Mouse (Mus musculus) ovary, adult 18-20 months (tissue): Measurements from ENCODE around the gene Lin9.
"Not testable (repeated sequence)": the region's sequence is repeated elsewhere in the genome, so short reads cannot be mapped to it uniquely, and the experiment has no call there.

Source experiments
- DNase-seq: peaks from one replicate; pipeline ENCODE4 v3.0.0; 2022; ENCODE audit warnings: low spot score, mixed read lengths

The Lin9 gene

DNA sequence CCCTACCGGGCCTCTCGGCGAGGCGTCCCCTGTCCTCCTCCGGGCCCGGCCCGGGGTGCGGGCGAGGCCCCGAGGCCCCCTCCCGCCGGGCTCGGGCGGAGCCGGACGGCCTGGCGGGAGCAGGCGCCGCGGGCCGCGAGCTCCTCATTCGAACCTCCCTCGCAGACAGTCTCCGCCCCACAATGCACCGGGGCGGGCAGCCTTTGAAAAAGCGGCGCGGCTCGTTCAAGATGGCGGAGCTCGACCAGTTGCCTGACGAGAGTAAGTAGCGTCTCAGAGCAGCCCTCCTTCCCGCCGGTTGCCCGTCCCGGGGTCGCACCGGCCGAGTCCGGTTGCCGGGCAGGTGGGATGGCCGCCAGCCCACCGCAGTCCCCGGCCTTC, at the start of gene Lin9:
Gene Lin9 (plus strand): TSS at position 14 of the 381 bp plus-strand sequence.
- DNase-seq = peak; percentile 79

DNA sequence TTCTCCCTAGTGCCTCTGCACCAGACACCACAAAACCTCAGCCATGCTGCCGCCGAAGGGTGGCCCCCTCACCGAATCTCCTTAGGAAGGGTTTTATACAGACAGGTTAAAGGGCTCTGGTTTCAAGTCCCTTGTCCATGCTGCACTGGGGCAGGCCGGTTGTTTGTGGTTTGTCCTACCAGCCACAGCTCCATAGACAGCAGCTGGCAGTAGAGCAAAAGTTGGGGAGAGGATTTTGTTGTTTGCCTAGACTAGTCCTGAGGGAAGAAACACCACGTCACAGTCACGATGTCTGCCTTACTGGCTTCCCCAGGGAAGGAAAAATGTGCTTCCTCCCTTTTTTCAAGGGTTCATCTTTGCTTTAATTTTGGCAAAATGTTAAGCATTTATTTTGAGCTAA, 40.4 kb upstream of the Lin9 start:
- DNase-seq = no peak

GRCm38 (mm10) chr1:180601806-180602205, 39.1 kb upstream of the Lin9 start:
- no peak for DNase-seq

GRCm38 (mm10) chr1:180604579-180604978, 36.4 kb upstream of the Lin9 start:
- no peak for DNase-seq

GRCm38 (mm10) chr1:180606106-180606505, 34.8 kb upstream of the Lin9 start:
- no peak for DNase-seq

DNA sequence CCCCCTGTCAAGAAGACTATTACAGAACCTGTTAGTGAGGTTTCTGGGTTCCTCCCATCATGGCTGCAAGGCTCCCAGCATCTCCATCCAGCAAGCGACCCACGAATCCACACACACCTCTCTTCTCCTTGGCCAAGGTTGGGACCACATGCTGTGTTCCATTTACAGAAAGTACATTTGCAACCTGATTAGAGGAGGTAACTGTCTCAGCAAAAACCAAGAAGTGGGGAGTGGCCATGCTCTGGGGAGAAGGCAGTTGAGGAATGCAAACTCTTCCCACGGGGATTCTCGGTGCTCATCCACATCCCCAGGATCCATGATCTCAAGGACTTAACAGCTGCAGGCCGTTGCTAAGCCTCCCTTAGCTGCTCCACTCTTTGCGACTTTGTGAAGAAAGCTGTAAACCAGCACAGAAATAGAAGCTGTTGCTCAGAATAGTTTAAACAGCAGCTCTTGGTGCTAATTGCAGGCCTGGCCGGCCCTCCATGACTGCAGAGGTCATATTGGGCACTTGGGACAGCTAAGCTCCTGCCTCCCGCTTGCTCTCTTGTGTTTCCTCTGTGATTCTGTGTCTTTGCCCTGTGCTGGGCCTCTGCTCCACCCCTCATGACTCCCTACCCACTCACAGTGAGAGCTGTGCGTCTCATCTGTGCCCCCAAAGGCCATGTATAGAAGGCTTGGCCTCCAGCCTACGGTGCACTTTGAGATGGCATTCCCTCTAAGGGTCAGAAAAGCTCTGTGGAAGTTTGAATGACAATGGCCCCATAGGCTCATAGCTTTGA, 34.0 kb upstream of the Lin9 start:
- no peak for DNase-seq

GRCm38 (mm10) chr1:180607578-180607879, 33.4 kb upstream of the Lin9 start:
- no peak for DNase-seq

- not testable (repeated sequence) for DNase-seq
These were observed 29.1 kb upstream of the Lin9 start for GRCm38 (mm10) chr1:180611842-180612241.

DNA sequence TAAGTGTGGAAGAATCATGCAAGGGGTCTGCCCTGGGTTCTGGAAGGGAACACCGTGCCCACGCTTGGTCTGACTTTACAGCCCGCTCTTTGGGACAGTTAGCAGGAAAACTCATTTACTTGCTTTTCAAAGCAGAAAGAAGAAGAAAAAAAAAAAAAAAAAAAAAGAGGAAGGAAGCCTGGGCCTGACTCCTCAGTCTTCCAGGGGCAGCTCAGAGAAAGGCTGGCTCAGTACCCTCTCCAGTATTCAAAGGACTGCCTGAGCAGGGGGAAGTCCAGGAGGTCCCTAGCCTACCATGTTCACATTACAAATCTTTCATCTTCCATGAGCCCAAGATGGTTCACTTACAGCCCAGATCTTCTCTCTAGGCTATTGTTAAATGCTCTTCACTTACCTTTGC, 24.2 kb upstream of the Lin9 start:
- DNase-seq = no peak

GRCm38 (mm10) chr1:180622389-180622788, 18.6 kb upstream of the Lin9 start:
- no peak for DNase-seq

DNA sequence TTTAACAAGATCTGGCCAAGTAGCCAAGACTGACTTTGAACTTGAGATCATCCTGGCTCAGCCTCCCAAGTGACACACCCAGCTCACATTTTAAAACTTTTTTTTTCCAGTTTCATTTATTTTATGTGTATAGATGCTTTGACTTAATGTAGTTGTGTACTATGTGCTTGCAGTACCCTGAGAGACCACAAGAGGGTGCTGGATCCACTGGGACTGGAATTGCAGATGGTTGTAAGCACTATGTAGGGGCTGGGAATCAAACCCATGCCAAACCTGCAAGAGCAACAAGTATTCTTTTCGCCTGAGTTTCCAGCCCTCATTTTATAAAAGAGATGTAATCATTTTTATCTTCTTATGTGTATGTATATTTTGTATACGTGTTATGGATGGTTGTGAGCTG, 17.0 kb upstream of the Lin9 start:
- DNase-seq = no peak

DNA sequence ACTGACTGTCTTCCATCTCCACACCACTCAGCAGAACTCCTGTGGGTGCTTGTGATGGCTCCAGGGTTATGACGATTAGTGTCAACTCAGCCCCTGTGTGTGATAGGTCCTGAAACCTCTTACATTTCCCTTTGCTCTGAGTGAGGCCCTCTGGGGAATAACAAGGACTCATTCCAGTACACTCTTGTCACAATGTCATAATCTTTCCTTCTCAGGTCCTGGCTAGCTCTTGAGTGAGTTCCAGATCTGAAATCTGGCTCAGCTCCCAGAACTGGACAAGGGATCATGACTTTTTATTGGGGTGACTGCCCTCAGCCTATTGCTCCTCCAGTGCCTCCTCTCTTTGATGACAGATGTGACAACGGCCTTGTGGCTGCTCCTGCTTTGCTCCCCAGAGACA, 14.8 kb upstream of the Lin9 start:
- DNase-seq = no peak

DNA sequence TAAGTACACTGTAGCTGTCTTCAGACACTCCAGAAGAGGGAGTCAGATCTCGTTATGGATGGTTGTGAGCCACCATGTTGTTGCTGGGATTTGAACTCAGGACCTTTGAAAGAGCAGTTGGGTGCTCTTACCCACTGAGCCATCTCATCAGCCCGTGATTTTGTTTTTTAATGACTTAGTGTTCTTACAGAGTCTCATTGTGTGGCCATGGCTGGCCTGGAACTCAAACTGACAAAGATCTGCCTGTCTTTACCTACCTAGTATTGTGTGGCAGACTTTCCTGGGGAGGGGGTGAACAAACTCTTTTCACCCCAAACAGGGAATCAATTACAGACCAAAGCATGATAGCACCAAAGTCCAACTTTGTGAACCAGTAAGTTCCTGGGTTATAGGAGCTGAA, 3.2 kb upstream of the Lin9 start:
- DNase-seq = not testable (repeated sequence)

- DNase-seq = no peak
These were observed 1.2 kb upstream of the Lin9 start for GRCm38 (mm10) chr1:180639416-180640401.

- DNase-seq = peak; percentile 3
These were observed 285 bp upstream of the Lin9 start for GRCm38 (mm10) chr1:180640605-180641125.

DNA sequence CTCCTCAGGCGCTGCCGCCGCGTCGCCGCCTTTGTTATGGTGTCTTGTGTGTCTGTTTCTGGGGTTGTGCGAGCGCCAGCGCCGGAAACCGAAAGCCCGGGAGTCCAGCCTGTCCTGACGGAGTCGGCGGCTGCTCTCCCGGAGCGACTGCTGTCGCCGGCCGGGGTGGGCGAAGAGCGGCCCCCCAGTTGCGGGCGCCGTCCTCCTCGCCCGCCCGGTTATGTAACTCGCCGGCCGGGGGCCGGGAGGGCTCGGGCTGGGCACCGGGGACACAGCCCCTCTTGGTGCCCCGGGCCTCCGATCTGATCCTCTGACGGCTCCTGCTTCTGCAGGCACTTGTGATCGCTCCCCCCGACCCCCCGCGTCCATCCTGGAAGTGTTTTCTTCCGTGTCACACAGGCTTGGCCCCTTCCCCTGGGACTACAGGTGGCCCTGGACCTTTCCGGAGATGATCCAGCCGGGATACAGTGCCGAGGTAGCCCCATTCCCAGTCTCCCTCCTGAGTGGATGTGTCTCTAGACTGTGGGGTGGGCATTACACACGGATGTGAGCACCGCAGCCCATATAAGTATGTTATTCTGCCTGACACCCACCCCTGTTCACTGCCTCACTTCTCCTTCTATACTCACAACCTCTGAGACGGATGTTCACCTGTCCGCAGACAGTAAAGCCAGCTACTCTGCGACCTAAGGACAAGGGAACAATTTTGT, 723 bp downstream of the Lin9 start:
- peak; percentile 5 for DNase-seq

DNA sequence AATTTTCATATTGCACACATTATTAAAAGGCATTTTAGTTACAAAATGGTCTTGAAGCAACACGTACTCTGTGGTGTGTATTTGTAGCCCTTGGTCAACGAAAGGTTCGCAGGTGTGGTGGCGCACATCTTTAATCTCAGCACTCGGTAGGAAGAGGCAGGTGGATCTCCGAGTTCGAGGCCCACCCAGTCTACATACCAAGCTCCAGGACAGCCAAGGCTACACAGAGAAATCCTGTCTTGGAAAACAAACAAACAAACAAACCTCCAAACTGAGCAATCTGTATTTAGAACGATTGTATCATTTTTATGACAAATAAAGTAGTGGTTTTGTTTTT, 1.2 kb downstream of the Lin9 start:
- no peak for DNase-seq

DNA sequence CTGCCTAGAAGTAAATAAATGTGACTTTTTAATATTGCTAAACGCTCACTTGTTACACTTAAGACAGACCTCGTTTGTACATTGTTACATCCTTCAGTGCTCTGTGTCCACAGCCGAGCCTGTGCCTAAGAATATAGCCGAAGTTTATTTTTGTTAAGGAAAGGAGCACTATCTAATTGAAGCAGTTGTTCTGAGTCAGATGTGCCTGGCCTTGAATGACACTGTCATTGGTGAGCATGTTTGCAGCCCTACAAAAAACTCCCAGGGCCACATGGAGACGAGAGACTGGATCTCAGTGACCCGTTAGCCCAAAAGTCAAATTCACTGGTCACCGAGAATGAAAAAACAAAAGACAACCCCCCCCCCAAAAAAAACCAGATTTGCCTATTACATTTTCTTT, 50.3 kb downstream of the Lin9 start:
- DNase-seq = no peak

DNA sequence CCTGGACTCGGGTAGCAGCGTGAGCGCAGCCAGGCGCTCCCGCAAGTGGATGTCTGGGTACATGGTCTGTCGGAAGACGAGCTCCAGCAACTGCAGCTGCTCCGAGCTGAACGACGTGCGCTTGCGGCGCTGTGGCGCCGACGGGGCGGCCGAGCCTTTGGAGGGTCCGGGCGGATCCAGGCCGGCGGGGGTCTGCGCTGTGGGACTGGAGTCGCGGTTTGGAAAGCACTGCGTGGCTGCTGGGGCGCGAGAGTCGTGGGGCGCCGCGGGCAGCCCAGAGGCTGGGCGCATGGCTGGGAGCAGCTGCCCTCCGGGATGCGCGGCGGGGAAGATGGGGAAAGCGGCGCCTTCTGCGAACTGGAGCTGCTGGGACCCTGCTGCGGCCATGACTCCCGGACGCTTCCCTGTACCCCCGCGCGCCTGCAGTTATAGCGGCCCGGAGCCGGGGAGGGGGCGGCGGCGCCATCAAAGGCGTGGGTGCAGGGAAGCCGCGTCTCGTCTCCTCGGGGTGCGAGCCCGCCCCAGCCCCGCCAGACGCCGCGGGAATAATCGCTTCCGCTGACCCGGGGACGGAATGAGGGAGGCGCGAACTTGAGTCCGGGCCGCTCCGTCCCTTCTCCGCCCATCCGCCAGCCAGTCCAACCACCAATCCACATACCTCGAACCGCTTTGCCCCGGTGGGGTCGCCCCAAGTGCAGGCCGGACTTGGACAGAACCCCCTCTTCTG, 55.8 kb downstream of the Lin9 start, which contains the start of gene Mixl1:
Gene Mixl1 (minus strand): TSS at position 409 of the 727 bp plus-strand sequence.
- DNase-seq = no peak

GRCm38 (mm10) chr1:180698063-180698462, 57.1 kb downstream of the Lin9 start:
- DNase-seq = no peak

DNA sequence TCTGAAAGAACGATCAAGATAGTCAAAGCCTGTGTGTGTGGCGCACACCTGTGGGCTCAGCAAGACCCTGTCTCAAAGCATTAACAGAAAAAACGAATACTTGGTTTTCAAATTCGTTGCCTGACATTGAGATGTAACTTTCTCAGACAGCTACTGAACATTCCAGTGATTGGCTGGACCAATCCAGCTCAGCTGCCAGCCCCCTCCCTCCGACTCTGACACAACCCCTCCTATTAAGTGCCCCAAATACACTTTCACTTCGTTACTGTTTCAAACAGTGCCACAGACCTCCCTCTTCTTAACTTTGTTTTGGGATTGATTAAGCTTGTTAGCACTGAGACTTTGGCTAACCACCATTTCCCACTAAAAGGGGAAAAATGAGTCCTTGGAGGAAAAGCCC, 62.5 kb downstream of the Lin9 start:
- DNase-seq = no peak

DNA sequence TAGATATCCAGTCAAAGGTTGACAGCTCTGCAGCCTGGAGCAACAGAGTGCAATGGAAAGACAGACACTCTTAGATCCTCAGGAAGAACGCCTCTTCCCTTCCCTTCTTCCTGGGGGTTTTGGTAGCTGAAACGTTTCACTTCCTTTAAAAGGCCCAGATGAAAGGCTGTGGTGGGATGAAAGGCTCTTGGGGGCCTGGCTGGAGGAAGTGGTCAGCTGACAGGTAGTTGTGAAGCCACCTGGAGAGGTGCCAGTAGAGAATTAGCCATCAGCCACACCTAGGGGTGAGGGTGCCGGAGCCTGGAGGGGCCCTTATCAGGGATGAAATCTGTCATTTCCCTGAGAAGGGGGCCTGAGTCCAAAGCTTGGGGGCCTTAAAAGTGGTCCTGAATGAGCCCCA, 66.4 kb downstream of the Lin9 start:
- no peak for DNase-seq
